Mouse (Mus musculus) ES-E14 (cell line): ENCODE data around the gene Kif13a. TPM values are rescaled to one million over a fixed set of nuclear protein-coding genes. Genes with fewer than 3 reads are reported as not detected.

Source experiments
- DNase-seq: peaks from one replicate; pipeline ENCODE4 v3.0.0-alpha.2; 2013; ENCODE audit warnings: low read depth, low spot score
- H3K27ac ChIP-seq: 2 replicates; pipeline ENCODE4 v1.5.1; 2012; ENCODE audit warnings: low read depth, mild to moderate bottlenecking, low read length, moderate library complexity, mixed read lengths; ENCODE audit not compliant: poor library complexity, insufficient read depth, severe bottlenecking
- H3K36me3 ChIP-seq: 2 replicates; pipeline ENCODE4 v1.6.1; 2012; ENCODE audit warnings: mild to moderate bottlenecking, low read length, moderate library complexity, mixed read lengths; ENCODE audit not compliant: control insufficient read depth, poor library complexity, insufficient read depth, severe bottlenecking
- H3K4me1 ChIP-seq, 2 experiments: fragments of 150-350 bp in 1 of 2; sonication (generic) in 1 of 2; 2 replicates each; pipeline ENCODE4 v1.6.1; 2012; ENCODE audit warnings: low read length in 2 of 2, mild to moderate bottlenecking in 1 of 2, mixed read lengths in 1 of 2; ENCODE audit not compliant: control insufficient read depth in 2 of 2, insufficient read depth in 2 of 2, poor library complexity in 1 of 2
- H3K4me3 ChIP-seq, 2 experiments: fragments of 150-350 bp in 1 of 2; sonication (generic) in 1 of 2; 2 replicates each; pipeline ENCODE4 v1.5.1; 2012; ENCODE audit warnings: low read length in 2 of 2, low read depth in 1 of 2, mild to moderate bottlenecking in 1 of 2, mixed read lengths in 1 of 2; ENCODE audit not compliant: insufficient read depth in 1 of 2, poor library complexity in 1 of 2, severe bottlenecking in 1 of 2
- H3K9ac ChIP-seq: 2 replicates; pipeline ENCODE4 v1.6.1; 2012; ENCODE audit warnings: low read depth, mild to moderate bottlenecking, low read length, mixed read lengths; ENCODE audit not compliant: poor library complexity, insufficient read depth, severe bottlenecking
- H3K9me3 ChIP-seq: fragments of 150-350 bp; sonication (generic); 2 replicates; pipeline ENCODE4 v1.6.1; 2012; ENCODE audit warnings: low read depth, mild to moderate bottlenecking, low read length; ENCODE audit not compliant: control insufficient read depth, insufficient read depth
- CHD2 ChIP-seq: IDR thresholded peaks from 2 replicates; pipeline ENCODE4 v1.6.1; 2014; ENCODE audit warnings: mild to moderate bottlenecking, low read depth, low read length, inconsistent platforms
- HCFC1 ChIP-seq: IDR thresholded peaks from 2 replicates; pipeline ENCODE4 v1.6.1; 2012; ENCODE audit warnings: low read length, inconsistent platforms, borderline replicate concordance; ENCODE audit not compliant: insufficient read depth
- MAFK ChIP-seq: IDR thresholded peaks from 2 replicates; pipeline ENCODE4 v1.6.1; 2014; ENCODE audit warnings: mild to moderate bottlenecking, low read depth, low read length, inconsistent platforms; ENCODE audit not compliant: insufficient read depth
- ZC3H11A ChIP-seq: IDR thresholded peaks from 2 replicates; pipeline ENCODE4 v1.6.1; 2012; ENCODE audit warnings: low read depth, mild to moderate bottlenecking, inconsistent platforms, low read length, borderline replicate concordance
- ZNF384 ChIP-seq: IDR thresholded peaks from 2 replicates; pipeline ENCODE4 v1.6.1; 2012; ENCODE audit warnings: low read depth, low read length, inconsistent platforms
- in situ Hi-C, 2 experiments: fragments of 600-800 bp; cut with MboI; formaldehyde crosslinking; loops; one replicate each; pipeline ENCODE4 v1.15.1; 2025; ENCODE audit warnings: low sequenced_read_pairs in 2 of 2, inconsistent platforms in 1 of 2; ENCODE audit not compliant: unreplicated experiment in 2 of 2
- total RNA-seq: library from RNA; depleted of rRNA; stranded (reverse); fragments of 300-350 nt; gene quantifications from 2 replicates; pipeline ENCODE4 v1.2.3, GENCODE M21; 2012

The Kif13a gene
- total RNA-seq, 1 experiment, result 23.6 TPM

DNA sequence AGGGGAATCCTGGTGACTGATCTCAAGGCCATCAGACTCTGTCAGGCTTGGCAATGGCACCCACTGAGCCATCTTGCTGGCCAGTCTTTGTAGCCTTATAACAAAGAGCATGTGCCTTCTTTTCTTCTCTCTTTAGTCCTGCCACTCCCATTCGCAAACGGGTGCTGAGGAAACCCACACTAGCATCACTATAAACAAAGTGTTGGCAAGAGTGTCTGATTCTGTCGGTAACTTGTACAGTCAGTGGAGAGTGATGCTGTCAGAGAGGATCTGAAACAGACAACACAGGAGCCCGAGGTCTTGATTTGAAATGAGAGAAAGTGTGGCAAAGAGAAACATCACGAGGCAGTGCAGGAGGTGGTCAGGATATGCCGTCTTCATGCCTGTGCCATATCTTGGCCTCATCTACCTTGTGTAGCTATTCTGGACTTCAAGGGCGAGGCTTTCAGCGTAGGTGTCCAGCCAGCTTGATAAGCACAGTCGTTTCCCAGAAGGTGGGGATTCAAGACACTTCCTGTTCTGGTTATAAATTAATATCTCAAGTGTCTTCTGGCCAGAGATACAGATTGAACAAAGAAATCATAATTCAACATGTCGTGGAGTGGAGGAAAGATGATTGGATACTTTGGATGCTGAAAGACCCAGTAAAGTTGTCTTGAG is 40.7 kb upstream of the Kif13a start:
- H3K4me1 ChIP-seq, result peaks cover under 1 to 2% of the 10 kb centered on the region in 2 experiments; a peak in 2 of 4 replicates
- no peak for DNase-seq
- H3K36me3 ChIP-seq, result no peaks in the 10 kb centered on the region
- no peaks in the 10 kb centered on the region for H3K9me3 ChIP-seq
- in situ Hi-C loops, result no loop called here
- no peak overlapping the region for H3K9ac ChIP-seq
- H3K4me3 ChIP-seq, result no peak overlapping the region
- no peak overlapping the region for H3K27ac ChIP-seq
- TF ChIP-seq ZC3H11A, result no peak
- TF ChIP-seq MAFK, result no peak
- no peak for TF ChIP-seq HCFC1
- no peak for TF ChIP-seq CHD2
- TF ChIP-seq ZNF384, result no peak

- DNase-seq, result no peak
- Histone ChIP-seq H3K27ac (no peak overlapping the region), H3K4me1 (peaks cover 0 to 2% of the 10 kb centered on the region in 2 experiments; a peak in 1 of 4 replicates), H3K36me3 (no peaks in the 10 kb centered on the region), H3K4me3 (no peak overlapping the region), H3K9ac (no peak overlapping the region), H3K9me3 (no peaks in the 10 kb centered on the region)
- TF ChIP-seq ZC3H11A, result no peak
- TF ChIP-seq ZNF384, result no peak
- TF ChIP-seq HCFC1, result no peak
- no peak for TF ChIP-seq CHD2
- TF ChIP-seq MAFK, result no peak
- in situ Hi-C loops, result no loop called here
These were observed 39.0 kb upstream of the Kif13a start for GRCm38 (mm10) chr13:46968626-46969025.

- Histone ChIP-seq H3K36me3 (no peaks in the 10 kb centered on the region), H3K9me3 (no peaks in the 10 kb centered on the region), H3K9ac (no peak overlapping the region), H3K4me3 (no peak overlapping the region), H3K4me1 (peaks cover 2 to 4% of the 10 kb centered on the region in 2 experiments; a peak in 2 of 4 replicates), H3K27ac (no peak overlapping the region)
- in situ Hi-C loops, result no loop called here
- no peak for TF ChIP-seq ZNF384
- no peak for TF ChIP-seq HCFC1
- TF ChIP-seq MAFK, result no peak
- TF ChIP-seq ZC3H11A, result no peak
- TF ChIP-seq CHD2, result no peak
- no peak for DNase-seq
These were observed 37.6 kb upstream of the Kif13a start for GRCm38 (mm10) chr13:46967308-46967707.

GRCm38 (mm10) chr13:46960878-46961474 is 31.3 kb upstream of the Kif13a start:
- no peak overlapping the region for H3K4me3 ChIP-seq
- no peaks in the 10 kb centered on the region for H3K9me3 ChIP-seq
- peaks cover 2% of the 10 kb centered on the region in 2 experiments; a peak in 1 of 4 replicates for H3K4me1 ChIP-seq
- no peak for DNase-seq
- in situ Hi-C loops, result no loop called here
- H3K36me3 ChIP-seq, result no peaks in the 10 kb centered on the region
- no peak for TF ChIP-seq CHD2
- TF ChIP-seq HCFC1, result no peak
- H3K9ac ChIP-seq, result no peak overlapping the region
- no peak overlapping the region for H3K27ac ChIP-seq
